Mouse (Mus musculus): Measurements from ENCODE around the gene Col2a1.

DNA sequence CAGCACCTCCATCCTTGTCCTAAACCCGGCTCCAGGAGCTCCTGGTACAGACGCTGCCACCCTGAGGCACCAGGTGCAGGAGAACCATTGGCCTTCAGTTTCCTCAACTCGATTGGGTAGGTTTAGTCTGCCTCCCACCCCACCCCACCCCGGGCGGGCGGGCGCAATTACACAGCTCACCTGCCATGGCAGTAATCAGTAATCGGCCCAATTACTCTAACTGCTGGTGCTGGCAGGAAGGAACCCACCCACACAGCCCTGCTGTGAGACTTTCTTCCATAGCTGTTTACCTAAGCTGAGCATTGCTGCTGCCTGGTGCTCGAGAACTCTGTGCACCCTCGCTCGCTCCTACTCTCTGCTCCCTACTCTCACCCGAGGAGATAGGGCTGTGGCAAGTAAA is 72.1 kb downstream of the Col2a1 start:
- TF ChIP-seq POLR2A (IDR thresholded peaks at IDR 0.05; ENCODE audit: borderline replicate concordance, low read depth, low read length) = no peak
- no peak for TF ChIP-seq CTCF (IDR thresholded peaks at IDR 0.05; ENCODE audit: low read depth, low read length)

Measured in bone marrow macrophage, adult 2 months (primary cell).